Mouse (Mus musculus): ENCODE measurements around the gene Kcnmb4. TPM values are rescaled to one million over a fixed set of nuclear protein-coding genes. Genes with fewer than 3 reads are reported as not detected.

Kcnmb4 gene
- 100 to 1,000 TPM; 102 TPM for total RNA-seq (2021)
- long read RNA-seq, experiment 1, transcript Kcnmb4-201 (3 exons, 1,367 nt), result major isoform, 61 of 71 reads
- long read RNA-seq, experiment 1, partial matches to known transcripts, result 0 of 71 reads
- long read RNA-seq, experiment 1, other reads (novel, unspliced or antisense), result 9 of 71 reads
- long read RNA-seq, experiment 2, transcript Kcnmb4-201 (3 exons, 1,367 nt), result major isoform, 39 of 44 reads
- long read RNA-seq, experiment 2, partial matches to known transcripts, result 0 of 44 reads
- long read RNA-seq, experiment 2, other reads (novel, unspliced or antisense), result 4 of 44 reads

DNA sequence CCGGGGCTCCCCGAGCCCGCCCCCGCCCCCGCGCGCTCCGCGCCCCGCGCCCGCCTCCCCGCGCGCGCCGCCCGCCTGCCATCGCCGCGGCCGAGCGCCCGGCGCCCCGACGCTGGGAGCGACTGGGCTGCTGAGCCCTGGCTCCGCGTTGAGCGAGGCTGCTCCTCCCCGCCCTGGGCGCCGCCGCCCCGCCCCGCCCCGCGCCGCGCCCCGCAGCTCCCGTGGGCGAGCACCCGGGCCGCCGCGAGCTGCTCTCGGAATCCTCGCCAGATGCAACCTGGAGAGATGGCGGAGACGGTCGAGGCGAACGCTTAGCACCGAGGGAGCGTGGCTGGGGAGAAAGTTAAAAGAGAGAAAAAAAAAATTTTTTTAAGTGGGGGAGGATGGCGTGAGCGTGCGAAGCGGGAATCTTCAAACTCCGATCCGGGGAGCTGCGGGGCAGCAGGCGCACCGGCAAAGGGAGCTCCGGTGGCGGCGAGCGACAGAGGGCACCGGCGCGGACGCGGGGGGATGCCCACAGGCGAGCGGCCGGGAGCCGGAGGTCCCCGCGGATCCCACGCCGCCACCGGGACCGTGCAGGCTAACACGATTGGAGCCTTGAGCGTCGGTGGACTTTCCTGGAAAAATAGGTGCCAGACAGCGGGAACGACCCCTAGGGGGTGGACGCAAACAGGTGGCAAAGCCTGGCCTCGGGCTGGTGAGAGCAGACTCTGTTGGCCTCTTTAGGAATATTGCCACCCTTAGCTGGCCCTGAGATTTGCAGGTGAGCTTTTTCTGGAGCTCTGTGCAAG, at the start of gene Kcnmb4:
Kcnmb4 (minus strand) TSS at position 120 of the 791 bp plus-strand sequence.
- Histone ChIP-seq H3K27ac (peak within 1 kb of the TSS; percentile 89), H3K4me3 (peak within 1 kb of the TSS; percentile 71)
- TF ChIP-seq CTCF (IDR thresholded peaks at IDR 0.05), result no peak; the same call in 1 of the 2 replicates
- intact Hi-C loops (cut with DNase I), result loop anchor here (1.0 to 2.0 kb wide), 2 partner anchors 46 to 143 kb away; no protein-coding TSS in a partner anchor
- peak; percentile 68 to 71 for DNase-seq (ENCODE audit: extremely low spot score in 1 of 2, low spot score in 2 of 2)

DNA sequence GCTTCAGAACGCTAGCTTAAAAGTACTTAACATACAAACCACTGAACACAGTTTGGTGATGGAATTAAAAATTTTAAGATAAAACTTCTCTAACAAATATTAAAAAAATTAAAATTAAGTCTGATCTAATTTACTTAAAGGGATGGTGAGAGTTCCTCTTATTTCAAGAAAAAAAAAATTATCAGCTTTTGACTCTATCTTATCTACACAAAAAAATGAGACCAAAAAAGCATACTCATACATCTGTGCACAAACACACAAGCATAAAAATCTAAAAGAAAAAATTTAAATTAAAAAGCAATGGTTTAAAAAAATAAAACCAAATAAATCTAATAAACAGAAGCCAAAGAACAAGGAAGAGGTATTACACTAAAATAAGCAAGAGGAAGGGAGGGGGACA, 45.9 kb upstream of the Kcnmb4 start:
- DNase-seq (ENCODE audit: extremely low spot score in 1 of 2, low spot score in 2 of 2), result no peak
- intact Hi-C loops (cut with DNase I), result no loop called here
- no peak for TF ChIP-seq CTCF (IDR thresholded peaks at IDR 0.05)
- H3K4me3 ChIP-seq, result no peak overlapping the region
- no peak overlapping the region for H3K27ac ChIP-seq

GRCm38 (mm10) chr10:116515590-116515989, 41.9 kb upstream of the Kcnmb4 start:
- DNase-seq (ENCODE audit: extremely low spot score in 1 of 2, low spot score in 2 of 2), result no peak
- Histone ChIP-seq H3K27ac (no peak overlapping the region), H3K4me3 (no peak overlapping the region)
- intact Hi-C loops (cut with DNase I), result no loop called here
- TF ChIP-seq CTCF (IDR thresholded peaks at IDR 0.05), result no peak

GRCm38 (mm10) chr10:116515158-116515557, 41.5 kb upstream of the Kcnmb4 start:
- no peak for DNase-seq (ENCODE audit: extremely low spot score in 1 of 2, low spot score in 2 of 2)
- Histone ChIP-seq H3K4me3 (no peak overlapping the region), H3K27ac (no peak overlapping the region)
- intact Hi-C loops (cut with DNase I), result no loop called here
- TF ChIP-seq CTCF (IDR thresholded peaks at IDR 0.05), result no peak

GRCm38 (mm10) chr10:116513254-116513635, 39.6 kb upstream of the Kcnmb4 start:
- intact Hi-C loops (cut with DNase I), result no loop called here
- no peak overlapping the region for H3K4me3 ChIP-seq
- no peak for DNase-seq (ENCODE audit: extremely low spot score in 1 of 2, low spot score in 2 of 2)
- no peak overlapping the region for H3K27ac ChIP-seq
- TF ChIP-seq CTCF (IDR thresholded peaks at IDR 0.05), result no peak

DNA sequence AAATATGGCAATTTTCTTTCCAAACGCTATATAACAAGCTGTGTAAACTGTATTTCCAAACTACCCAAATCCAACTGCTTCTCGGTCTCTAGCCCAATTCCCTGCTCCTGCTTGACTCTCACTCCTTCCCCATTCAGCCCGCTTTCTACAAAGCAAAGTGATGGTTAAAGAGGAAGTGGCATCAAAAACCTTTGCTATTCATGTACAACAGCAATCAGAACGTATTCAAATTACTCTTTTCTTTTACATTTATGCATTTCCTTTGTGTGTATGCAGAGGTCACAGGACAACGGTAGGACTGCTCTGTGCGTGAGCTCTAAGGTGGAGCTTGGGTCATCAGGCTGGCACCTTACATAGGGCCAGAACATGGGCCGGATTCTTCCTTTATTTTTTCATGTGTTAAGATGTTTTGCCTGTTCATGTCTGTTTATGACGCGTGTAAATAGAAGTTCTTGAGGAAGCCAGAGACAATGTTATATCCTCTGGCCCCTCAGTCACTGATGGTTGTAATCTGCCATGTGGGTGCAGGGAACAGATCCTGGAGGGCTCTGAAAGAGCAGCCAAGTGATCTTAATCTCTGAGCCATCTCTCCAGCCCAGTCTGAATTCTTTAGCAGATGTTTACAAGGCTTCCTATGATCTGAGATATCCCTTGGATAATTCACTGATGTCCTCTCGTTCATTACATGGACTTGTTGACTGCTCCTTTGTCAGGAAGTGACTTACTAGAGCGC, 39.0 kb upstream of the Kcnmb4 start:
- no peak overlapping the region for H3K27ac ChIP-seq
- intact Hi-C loops (cut with DNase I), result no loop called here

DNA sequence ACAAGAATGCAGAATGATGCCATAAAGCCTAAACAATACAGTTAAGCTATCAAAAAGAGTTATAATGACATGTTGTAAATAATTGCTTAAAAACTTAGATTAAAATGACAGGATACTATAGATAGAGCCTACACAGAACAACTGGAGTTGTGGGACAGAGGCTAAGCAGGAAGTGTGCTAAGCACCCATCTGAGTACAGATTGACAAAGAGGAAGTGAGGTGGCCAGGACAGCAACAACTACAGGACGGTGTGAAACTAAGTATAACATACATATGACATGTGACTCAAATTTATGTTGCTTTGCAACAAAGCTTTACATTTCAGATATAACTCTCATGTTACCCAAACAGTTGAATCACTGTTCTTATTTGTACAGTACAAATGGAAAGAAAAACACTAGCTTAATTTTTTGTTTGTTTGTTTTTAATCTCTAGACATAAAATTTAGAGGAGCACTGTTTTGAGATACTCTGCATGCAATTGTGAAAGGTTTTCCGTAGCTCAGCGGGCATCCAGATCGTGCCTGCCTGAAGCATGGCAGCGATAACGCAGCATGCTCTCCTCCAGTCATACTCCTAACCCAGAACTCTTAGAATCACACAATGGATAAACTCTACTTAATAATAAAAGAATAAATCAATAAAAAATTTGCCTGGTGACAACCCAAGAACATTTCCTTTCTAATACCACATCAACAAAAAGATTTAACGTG, 31.8 kb upstream of the Kcnmb4 start:
- DNase-seq (ENCODE audit: extremely low spot score in 1 of 2, low spot score in 2 of 2), result no peak
- no peak for TF ChIP-seq CTCF (IDR thresholded peaks at IDR 0.05)
- Histone ChIP-seq H3K27ac (no peak overlapping the region), H3K4me3 (no peak overlapping the region)
- intact Hi-C loops (cut with DNase I), result no loop called here

More for the DNA sequence above, 39.0 kb upstream of the Kcnmb4 start:
- TF ChIP-seq CTCF (IDR thresholded peaks at IDR 0.05), result no peak
- H3K4me3 ChIP-seq, result no peak overlapping the region
- no peak for DNase-seq (ENCODE audit: extremely low spot score in 1 of 2, low spot score in 2 of 2)

- no peak for TF ChIP-seq CTCF (IDR thresholded peaks at IDR 0.05)
- no peak for DNase-seq (ENCODE audit: extremely low spot score in 1 of 2, low spot score in 2 of 2)
- intact Hi-C loops (cut with DNase I), result no loop called here
- Histone ChIP-seq H3K27ac (no peak overlapping the region), H3K4me3 (no peak overlapping the region)
These were observed 19.1 kb upstream of the Kcnmb4 start for GRCm38 (mm10) chr10:116492768-116493167.

- no peak for TF ChIP-seq CTCF (IDR thresholded peaks at IDR 0.05)
- no peak overlapping the region for H3K27ac ChIP-seq
- peak in 1 of 2 experiments; percentile 36 for DNase-seq (ENCODE audit: extremely low spot score in 1 of 2, low spot score in 2 of 2)
- no peak overlapping the region for H3K4me3 ChIP-seq
- intact Hi-C loops (cut with DNase I), result loop anchor here (5.0 kb wide), 2 partner anchors 95 to 360 kb away; partner anchors contain the start of gene Cnot2
These were observed 13.4 kb upstream of the Kcnmb4 start for GRCm38 (mm10) chr10:116486895-116487747.

DNA sequence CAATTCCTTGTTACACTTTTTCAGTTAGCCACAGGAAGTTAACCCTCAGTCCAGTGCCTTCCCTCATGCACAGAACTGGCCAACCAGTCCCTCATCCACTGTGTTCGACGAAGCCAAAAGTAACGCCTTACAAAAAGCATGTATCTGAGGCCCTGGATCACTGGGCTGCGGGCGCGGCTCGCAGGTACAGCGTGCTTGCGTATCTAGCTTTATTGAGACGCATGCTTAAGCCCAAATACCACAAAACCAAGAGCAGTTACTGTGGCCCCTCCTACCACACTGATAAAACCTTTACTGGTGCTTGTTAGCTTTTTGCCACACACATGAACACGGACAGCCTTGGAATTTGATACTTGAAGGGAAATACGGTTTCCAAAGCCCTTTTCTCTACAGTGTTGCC, 8.2 kb upstream of the Kcnmb4 start:
- DNase-seq (ENCODE audit: extremely low spot score in 1 of 2, low spot score in 2 of 2), result no peak
- intact Hi-C loops (cut with DNase I), result no loop called here
- H3K27ac ChIP-seq, result no peak overlapping the region
- no peak for TF ChIP-seq CTCF (IDR thresholded peaks at IDR 0.05)
- no peak overlapping the region for H3K4me3 ChIP-seq

Measured in left cerebral cortex, adult 2 months (tissue).